Mouse (Mus musculus) CH12F3 (cell line): ENCODE data around the gene Ccdc85c.

Experiments used
- in situ Hi-C: fragments of 300-500 bp; cut with MboI; formaldehyde crosslinking; loops from 2 replicates; pipeline ENCODE4 v1.14.3; 2020; ENCODE audit warnings: low sequenced_read_pairs

The Ccdc85c gene

DNA sequence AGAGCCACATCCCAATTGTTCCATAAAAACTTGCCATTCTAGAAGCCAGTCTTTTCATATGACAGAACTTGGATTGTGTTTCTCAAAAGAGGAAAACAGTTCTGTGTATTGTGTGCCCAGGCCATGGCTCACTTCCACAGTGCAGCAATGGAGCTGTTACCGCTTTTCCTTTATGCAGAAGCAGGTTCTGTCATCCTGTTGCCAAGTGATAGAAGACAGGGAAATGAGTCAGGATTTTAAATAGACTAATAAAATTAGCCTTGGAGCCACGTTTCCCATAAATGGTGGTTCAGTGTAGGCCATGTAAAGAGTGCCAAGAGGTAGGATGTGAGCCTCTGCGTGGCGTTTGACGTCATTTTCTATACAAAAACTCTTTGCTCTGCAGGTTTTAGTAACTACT, 81.3 kb downstream of the Ccdc85c start:
- in situ Hi-C loops: no loop called here

DNA sequence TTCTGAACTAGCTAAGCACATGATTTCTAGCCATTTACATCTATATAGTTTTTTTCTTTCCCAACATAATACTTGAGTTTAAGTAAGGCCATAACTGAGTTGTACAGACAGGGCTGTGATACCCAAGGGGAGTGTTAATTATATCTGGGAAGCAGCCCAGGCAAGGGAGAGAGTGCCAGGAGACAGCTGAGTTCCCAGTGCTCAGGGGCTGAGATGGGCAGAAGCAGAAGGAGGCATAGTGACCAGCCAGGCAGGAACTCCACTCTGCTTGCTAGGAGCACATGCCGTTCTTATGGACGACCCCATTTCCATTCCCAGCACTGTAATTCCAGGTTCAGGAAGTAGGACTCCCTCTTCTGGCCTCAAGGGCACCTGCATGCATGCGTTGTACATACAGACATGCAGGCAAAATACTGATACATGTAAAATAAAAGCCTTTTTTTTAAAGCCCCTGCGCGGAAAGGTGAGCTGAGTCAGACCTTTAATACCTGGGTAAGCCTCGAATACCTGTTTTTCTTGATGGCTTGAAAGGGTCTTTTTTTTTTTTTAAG, 87.6 kb downstream of the Ccdc85c start:
- in situ Hi-C loops: no loop called here

DNA sequence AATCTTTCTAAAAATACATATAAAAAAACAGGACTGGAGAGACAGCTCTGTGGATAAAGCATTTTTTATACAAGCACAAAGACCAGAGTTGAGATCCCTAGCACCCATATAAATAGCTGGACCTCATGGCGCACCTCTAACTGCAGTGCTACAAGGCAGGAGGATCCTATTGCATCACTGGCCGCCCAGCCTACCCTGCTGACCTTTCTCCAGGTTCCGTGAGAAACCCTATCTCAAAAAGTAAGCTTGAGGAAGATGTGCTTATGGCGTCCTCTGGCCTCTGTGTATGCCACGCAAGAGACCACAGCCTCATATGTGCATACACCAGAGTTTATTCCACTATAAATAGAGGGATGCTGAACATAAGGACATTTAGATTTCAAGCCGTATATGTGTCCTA, 93.5 kb downstream of the Ccdc85c start:
- in situ Hi-C loops: no loop called here

DNA sequence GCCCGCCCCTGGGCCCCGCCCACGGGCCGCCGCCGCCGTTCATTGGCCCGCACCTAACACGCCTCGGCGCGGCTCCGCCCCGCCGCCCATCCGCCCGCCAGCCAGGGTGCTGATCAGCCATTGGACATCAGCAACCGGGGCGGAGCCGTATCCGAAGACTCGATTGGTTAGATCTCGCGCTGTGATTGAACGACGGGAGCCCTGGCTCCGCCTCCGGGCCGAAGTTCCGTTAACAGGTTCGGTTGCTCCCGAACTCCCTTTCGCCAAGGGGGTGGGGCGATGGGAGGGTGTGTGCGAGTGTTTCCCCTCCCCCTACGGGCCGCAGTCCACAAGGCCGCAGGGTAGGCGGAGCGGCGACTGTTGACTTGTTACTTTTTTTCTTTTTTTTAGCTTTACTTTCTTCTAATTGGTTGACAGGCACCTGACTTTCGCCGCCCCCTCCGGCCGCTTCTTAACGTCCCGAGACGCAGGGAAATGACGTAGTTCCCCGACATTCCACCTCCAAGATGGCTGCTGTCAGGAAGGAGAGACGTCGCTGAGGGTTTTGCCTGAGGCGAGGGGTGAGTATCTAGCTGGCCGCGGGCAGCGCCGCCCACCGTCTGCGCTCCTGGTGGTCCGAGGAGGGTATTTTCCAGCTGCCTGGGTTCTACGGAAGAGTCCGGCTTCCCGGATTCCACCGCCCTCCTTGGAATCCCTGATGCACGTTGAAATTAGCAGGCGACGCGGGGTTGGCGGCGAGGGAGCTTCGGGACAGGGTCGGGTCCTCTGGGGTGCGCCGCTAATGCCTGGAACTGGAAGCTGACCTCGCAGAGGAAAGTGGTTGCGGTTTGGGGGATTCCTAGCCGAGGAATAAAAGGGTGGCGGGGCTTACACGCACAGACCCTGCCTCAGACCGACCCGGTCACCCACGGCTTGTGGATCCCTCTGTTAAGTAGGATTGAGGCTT, 95.6 kb downstream of the Ccdc85c start, which contains the start of gene Ccnk:
Gene Ccnk, plus strand, starts transcription at position 259 of the 946 bp plus-strand sequence.
- in situ Hi-C loops: no loop called here

DNA sequence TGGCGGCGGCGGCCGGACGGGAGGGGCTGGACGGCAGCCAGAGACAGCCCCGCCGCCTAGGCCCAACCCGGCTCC, 96.1 kb downstream of the Ccdc85c start, which contains the start of gene Setd3:
Gene Setd3, minus strand, starts transcription at position 69 of the 75 bp plus-strand sequence.
- in situ Hi-C loops: no loop called here

DNA sequence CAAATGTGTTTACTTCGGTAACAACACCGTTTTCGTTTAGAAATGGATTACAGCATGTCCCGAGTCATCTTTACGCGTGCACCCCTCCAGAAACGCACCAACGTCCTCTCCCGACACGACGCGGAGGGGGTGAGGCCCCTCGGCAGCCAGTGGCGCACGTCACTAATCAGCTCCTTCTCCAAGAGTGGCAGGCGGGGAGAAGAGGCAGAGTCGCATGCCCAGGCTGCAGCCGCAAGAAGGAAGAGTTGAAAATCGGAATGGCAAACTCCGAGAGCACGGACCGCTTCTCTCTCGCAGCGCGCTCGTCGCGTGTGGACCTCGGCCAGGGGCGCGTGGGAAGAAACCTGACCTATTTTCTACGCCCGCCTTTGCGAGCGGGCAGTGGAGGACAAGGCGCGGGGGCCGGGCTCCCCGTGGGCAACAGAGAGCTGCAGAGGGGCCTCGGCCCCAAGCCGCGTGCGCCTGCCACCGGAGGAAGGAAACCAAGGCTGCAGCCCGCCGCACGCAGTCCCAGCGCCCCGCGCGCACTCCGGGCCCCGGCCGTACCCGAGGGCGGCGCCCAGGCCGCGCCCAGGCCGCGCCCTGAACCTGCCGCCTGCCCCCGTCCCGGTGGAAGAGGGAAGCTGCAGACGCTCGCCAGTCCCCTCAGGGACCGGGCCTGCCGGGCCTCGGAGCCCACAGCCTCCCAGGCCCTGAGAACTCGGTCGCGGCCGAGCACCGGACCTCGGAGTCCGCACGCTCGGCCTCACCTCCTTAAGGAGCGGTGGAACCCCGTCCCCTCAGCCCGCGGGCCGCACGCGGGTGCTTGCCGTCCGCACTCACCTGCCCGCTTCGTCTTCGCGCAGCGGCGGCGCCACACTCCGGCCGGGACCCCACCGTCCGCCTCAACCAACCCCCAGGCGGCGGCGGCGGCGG, 96.6 kb downstream of the Ccdc85c start:
- in situ Hi-C loops: no loop called here

DNA sequence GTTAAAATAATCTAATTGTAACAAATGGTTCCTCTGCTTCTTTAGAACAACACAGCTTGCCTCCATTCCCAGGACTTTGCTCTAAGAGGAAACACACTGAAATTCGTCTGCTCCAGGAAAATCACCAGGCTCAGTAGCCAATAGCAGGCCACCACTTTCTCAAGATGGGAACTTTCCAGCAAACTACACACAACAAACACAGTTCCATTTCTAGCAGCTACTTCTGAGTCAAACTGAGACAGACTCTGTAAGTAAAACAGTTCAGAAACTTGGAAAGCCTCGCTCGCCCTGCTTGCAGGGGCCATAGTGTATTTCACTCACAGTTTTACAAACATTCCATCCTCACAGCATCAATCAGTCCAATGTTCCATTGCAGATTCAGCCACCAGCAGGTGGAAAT, 98.9 kb downstream of the Ccdc85c start:
- in situ Hi-C loops: no loop called here

DNA sequence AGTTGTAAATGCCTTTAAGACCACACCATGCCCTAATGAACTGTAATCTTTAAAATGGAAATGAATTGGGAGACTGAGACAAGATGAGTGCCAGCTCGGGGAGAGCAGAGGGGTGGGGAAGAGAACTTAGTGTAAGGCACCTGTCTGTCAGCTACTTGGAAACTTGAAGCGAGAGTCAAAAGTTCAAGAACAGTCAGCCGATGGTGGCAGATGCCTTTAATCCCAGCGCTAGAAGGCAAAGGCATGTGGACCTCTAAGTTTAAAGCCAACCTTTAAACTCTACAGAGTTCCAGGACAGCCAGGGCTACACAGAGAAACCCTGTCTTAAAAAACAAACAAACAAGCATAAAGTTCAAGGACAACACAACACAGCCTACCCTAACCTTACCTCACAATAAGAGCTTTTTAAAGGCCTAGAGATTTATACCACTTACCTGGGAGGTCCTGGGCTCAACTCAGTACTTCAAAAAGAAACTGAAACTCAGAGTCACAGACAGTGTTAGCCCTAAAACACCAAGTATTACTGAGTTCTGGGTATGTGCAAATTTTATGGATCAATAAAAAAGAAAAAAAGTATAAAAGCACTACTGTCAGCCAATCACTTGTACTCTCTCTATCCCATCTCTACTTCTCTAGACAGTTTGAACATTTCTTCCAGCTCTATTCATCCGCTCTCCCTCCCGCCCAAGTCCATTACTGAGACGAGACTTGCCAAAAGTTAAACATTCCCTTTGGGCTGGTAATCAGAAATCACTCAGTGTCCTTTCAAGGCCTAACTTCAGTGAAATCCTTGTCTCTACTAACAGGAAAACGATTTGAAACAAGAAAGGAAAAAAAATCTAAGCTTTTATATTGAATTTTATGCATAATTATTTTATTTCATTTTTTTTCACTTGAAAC, 100.4 kb downstream of the Ccdc85c start:
- in situ Hi-C loops: no loop called here

DNA sequence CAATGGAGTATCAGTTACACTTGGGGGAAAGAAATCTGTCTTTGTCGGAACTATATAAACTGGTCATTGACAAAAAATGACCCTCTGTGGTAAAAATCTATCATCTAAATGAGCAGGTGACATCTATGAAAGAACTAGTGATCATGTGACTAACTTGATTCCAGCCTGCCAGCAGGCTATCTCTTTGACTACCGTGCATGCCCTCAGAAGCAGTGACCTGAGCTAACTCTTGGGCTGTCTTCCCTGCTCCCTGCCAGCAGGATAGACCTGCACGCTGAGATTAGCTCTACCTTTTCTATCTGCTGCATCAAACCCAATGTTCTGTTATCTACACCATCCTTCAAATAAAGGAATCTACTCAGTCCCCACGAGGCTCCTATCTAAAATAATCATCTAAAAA, 102.6 kb downstream of the Ccdc85c start:
- in situ Hi-C loops: no loop called here

DNA sequence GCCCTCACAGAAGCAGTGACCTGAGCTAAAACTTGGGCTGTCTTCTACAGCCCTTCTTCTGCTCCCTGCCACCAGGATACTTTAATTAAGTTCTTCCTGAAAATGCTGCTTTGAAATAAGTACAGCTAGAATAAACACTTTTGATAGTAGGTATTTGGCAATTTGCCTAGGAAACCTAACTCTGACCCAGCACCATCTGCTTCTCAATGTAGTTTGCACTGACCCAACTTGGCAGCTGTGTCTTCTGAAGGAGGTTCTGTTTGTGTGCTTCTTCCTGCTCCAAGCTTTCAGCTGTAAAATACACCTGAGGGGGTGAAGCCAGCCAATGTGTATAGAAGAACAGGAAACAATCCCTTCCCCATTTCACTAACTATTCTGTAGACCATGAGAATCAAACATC, 103.9 kb downstream of the Ccdc85c start:
- in situ Hi-C loops: no loop called here

DNA sequence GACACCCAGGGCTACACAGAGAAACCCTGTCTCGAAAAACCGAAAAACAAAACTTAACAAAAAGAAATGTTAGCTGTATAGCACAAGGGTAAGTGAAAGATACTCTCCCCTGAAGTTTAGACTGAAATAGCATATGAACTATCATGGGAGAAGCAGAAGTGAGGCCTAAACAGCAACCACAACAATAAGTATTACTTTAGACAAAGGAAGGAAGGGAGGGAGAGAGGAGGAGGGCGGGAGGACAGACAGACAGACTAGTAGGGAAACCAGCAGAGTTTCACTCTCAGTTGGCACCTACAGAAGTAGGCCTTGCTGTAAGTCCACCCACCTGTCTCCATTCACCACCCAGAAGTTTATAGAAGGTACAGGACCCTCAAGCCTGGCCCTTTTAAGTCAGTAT, 104.8 kb downstream of the Ccdc85c start:
- in situ Hi-C loops: no loop called here

DNA sequence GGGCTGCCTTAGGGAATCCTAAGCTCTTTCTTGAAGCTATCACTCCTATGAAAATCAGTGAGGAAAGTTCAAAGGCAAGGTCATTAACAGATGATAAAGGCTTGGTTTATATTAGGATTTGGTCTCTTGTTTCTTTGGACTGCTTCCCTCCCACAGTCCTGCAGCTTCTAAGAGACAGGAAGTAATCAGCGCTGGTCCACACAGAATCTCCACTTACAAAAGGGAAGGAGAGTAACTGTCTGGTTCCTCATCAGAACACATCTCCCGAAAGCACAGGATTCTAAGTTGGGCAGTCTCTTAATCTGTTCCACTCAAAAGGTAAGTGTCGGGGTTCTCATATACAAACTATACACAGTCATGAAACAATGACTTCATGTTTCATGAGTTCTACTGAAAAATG, 106.3 kb downstream of the Ccdc85c start:
- in situ Hi-C loops: no loop called here

DNA sequence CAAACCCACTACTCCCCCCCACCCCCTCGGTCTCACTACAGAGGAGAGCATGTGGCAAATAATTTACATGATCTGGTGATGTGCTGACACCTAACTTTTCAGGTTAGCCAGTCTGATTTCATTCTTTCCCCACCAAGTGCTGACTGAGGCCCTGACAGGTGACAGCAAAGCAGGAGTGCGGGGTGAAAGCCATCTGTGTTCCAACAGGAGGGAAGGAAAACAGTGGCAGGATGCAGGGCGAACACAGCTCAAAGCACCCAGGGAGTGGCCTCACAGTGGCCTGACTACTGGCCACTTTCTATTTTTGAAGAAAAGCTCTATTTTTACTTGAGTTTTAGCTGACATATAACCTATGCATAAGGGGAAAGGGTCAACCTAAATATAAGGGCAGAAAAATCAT, 111.5 kb downstream of the Ccdc85c start:
- in situ Hi-C loops: no loop called here

DNA sequence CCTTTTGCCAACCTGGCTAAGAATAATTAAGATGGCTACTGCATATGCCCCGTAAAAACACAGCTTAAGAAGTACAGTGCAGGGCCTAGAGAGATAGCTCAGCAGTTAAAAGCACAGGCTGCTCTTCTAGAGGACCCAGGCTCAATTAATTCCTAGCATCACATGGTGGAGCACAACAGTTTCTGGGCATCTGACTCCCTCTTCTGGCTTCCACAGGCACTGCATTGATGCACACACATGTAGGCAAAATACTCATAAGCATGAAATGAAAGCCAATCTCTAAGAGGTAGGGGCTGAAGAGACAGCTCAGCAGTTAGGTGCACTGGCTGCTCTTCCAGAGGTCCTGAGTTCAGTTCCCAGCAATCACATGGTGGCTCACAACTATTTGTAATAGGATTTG, 113.2 kb downstream of the Ccdc85c start:
- in situ Hi-C loops: no loop called here

DNA sequence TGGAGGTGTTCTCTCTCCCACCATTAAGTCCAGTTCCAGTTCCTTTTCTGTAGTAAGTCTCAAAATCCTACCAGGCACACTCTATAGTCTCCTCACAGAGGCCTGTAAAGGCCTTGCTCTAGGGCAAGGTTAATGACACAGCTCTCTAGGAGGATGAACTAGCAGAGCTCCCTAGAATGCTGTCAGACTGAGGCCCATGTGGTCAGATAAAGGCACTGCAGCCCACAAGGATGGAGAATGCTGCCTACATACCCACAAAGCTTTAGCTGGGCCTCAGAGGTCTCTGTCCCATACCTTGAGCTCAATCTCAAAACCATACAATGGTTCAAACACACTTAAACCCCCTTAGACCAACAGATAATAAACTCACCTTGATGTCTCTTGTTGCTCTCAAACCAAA, 115.4 kb downstream of the Ccdc85c start:
- in situ Hi-C loops: no loop called here
